Mouse (Mus musculus) midbrain, embryonic 10.5 days (tissue): ENCODE results near the gene Smc5. TPM values are rescaled to one million over a fixed set of nuclear protein-coding genes. Genes with fewer than 3 reads are reported as not detected.

Experiments used
- DNase-seq: peaks from one replicate; pipeline ENCODE4 v3.0.0-alpha.2; 2017; ENCODE audit warnings: low spot score
- H3K27ac ChIP-seq: fragments of 300-500 bp; sonication (generic); replicated peaks from 2 replicates; pipeline ENCODE4 v1.5.1; 2016; ENCODE audit warnings: mild to moderate bottlenecking
- H3K27me3 ChIP-seq: fragments of 300-500 bp; sonication (generic); 2 replicates; pipeline ENCODE4 v1.6.1; 2016; ENCODE audit warnings: low read depth, mild to moderate bottlenecking; ENCODE audit not compliant: poor library complexity, severe bottlenecking
- H3K36me3 ChIP-seq: fragments of 300-500 bp; sonication (generic); 2 replicates; pipeline ENCODE4 v1.6.1; 2016; ENCODE audit warnings: mild to moderate bottlenecking, moderate library complexity
- H3K4me1 ChIP-seq: fragments of 300-500 bp; sonication (generic); 2 replicates; pipeline ENCODE4 v1.6.1; 2016
- H3K4me3 ChIP-seq: fragments of 300-500 bp; sonication (generic); 2 replicates; pipeline ENCODE4 v1.5.1; 2016; ENCODE audit warnings: mild to moderate bottlenecking, moderate library complexity
- H3K9me3 ChIP-seq: fragments of 300-500 bp; sonication (generic); replicated peaks from 2 replicates; pipeline ENCODE4 v1.6.1; 2016; ENCODE audit warnings: mild to moderate bottlenecking
- WGBS: fragments of 180-500 bp; shearing (Covaris S2); methylation state at CpG from one replicate; pipeline ENCODE4 v1.1.7; 2016; 5-methylcytosine and 5-hydroxymethylcytosine counted together
- polyA plus RNA-seq: library from polyadenylated mRNA; unstranded; fragments of >200 nt; fragmentation: Nextera tagmentation; extraction: Ambion mirVana; gene quantifications from 2 replicates; pipeline ENCODE4 v1.2.1, GENCODE M21; 2016

Smc5 gene
- polyA plus RNA-seq, 1 experiment from 2014 or later: 46.6 TPM

DNA sequence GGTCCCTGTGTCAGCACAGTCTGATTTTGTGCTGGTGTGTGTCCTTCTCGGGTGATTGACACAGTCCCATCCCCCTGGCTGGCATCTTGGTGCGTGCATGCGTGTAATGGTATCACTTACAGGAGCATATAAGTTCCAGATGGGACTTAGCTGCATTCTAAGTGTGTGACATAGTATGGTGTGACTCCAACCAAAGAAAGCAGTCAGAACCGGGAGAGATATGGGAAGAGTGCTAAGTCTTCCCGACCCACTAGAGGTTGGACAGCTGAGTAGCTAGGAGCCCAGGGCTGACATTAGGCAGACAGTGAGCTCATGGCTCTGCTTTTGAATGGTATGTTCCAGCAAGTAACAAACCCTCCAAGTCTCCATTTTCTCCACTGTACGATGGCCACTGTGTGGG, 110.8 kb downstream of the Smc5 start:
- H3K4me1 ChIP-seq: peaks cover 25% of the 10 kb centered on the region
- no peak overlapping the region for H3K4me3 ChIP-seq
- no peak overlapping the region for H3K27ac ChIP-seq
- DNase-seq: no peak
- H3K36me3 ChIP-seq: no peaks in the 10 kb centered on the region
- 77% methylated on average over 6 of the region's 6 CpGs for WGBS
- H3K27me3 ChIP-seq: no peaks in the 10 kb centered on the region
- H3K9me3 ChIP-seq: no peaks in the 10 kb centered on the region

- Histone ChIP-seq H3K36me3 (no peaks in the 10 kb centered on the region), H3K4me1 (peaks cover 25% of the 10 kb centered on the region), H3K27me3 (no peaks in the 10 kb centered on the region), H3K4me3 (no peak overlapping the region), H3K27ac (no peak overlapping the region), H3K9me3 (no peaks in the 10 kb centered on the region)
- no peak for DNase-seq
- WGBS: 24% methylated on average over 8 of the region's 8 CpGs
Observed at GRCm38 (mm10) chr19:23162387-23162809, 111.3 kb downstream of the Smc5 start.

GRCm38 (mm10) chr19:23159780-23160395, 113.8 kb downstream of the Smc5 start:
- H3K27ac ChIP-seq: no peak overlapping the region
- H3K36me3 ChIP-seq: no peaks in the 10 kb centered on the region
- peaks cover 20% of the 10 kb centered on the region for H3K4me1 ChIP-seq
- 82% methylated on average over 10 of the region's 10 CpGs for WGBS
- no peak overlapping the region for H3K4me3 ChIP-seq
- no peak for DNase-seq
- no peaks in the 10 kb centered on the region for H3K9me3 ChIP-seq
- no peaks in the 10 kb centered on the region for H3K27me3 ChIP-seq

Other genes with a start within 250 kb of the Smc5 start
- gene Klf9, start 132.7 kb downstream of the Smc5 start, polyA plus RNA-seq: 0.87 and 0.91 TPM in 2 replicates
- gene Mamdc2, start 174.5 kb upstream of the Smc5 start, polyA plus RNA-seq: 1.0 and 1.5 TPM in 2 replicates